Mouse (Mus musculus): ENCODE results near the gene Tmcc1.

GRCm38 (mm10) chr6:116195811-116196210 lies 2.5 kb upstream of the Tmcc1 start:
- TF ChIP-seq CTCF (IDR thresholded peaks at IDR 0.05; ENCODE audit: low read depth) (no peak), EP300 (IDR thresholded peaks at IDR 0.05; ENCODE audit: low read depth) (no peak)

Data from liver, postnatal 0 days (tissue).